ENCODE assay signal across 12 mouse cellular contexts in the genomic region with DNA sequence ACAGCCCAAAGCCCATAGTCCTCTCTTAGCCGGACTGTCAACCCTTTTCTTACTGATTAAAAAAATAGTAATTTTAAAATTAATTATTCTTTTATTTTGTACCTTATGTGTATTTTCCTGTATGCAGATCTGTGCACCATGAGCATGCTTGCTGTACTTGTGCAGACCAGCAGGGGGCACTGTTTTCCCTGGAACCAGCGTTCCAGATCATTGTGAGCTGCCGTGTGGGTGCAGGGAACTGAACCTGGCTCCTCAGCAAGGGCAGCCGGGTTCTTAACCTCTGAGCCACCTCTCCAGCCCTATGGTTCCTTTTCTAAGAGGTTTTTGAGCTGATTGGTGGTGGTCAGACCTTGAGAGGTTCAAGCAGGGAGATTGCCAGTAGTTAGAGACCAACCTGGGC.
DNase-seq lines count a peak whose midpoint lies in the region; ATAC-seq and TF ChIP-seq lines count a peak whose summit lies in the region.
"Had no signal": no experiment of that assay in that cellular context is flagged by ENCODE, and none has a peak within 500 bp of the region (broad histone marks: within the 10 kb centered on the region; RNA-seq: fewer than 3 reads in every experiment).

No protein-coding gene starts in this region.

- peak; percentile 75 for TF ChIP-seq CTCF in heart, adult 2 months (IDR thresholded peaks at IDR 0.05)
- peak; percentile 49 for TF ChIP-seq CTCF in midbrain, postnatal 0 days (IDR thresholded peaks at IDR 0.05)
- peak; percentile 63 for TF ChIP-seq CTCF in bone marrow, adult 2 months (IDR thresholded peaks at IDR 0.05; ENCODE audit: control insufficient read depth, insufficient read depth, low read length)
- TF ChIP-seq CTCF in olfactory bulb, adult 2 months (IDR thresholded peaks at IDR 0.05; ENCODE audit: insufficient read depth, low read depth, low read length): peak; percentile 52; the same call in 1 of the 2 replicates

- no peak for DNase-seq in heart, adult 2 months
- DNase-seq in midbrain, postnatal 0 days (ENCODE audit: low spot score): no peak
- no peak for DNase-seq in midbrain, embryonic 10.5 days (ENCODE audit: low spot score)
- DNase-seq in frontal cortex, postnatal 36 days (ENCODE audit: low spot score in 2 of 2): no peak
- no peak for DNase-seq in cerebellum, adult 18-20 months
- DNase-seq: gastrocnemius, postnatal 14 days; spleen, adult 18-20 months had no signal

- ATAC-seq in heart, embryonic 11.5 days (replicated peaks; ENCODE audit: insufficient number of reproducible peaks, low FRiP score, low TSS enrichment): no peak
- no peak for ATAC-seq in midbrain, postnatal 0 days (ENCODE audit: low FRiP score)

- H3K4me2 ChIP-seq in heart, embryonic 11.5 days: no peak overlapping the region
- no peak overlapping the region for H3K4me2 ChIP-seq in midbrain, postnatal 0 days (ENCODE audit: low read depth, low read length, poor library complexity, severe bottlenecking)
- H3K4me2 ChIP-seq: hindbrain, embryonic 13.5 days had no signal

- WGBS in heart, adult 2 months: 86% methylated on average over 4 of the region's 4 CpGs
- 80% methylated on average over 4 of the region's 4 CpGs for WGBS in heart, embryonic 11.5 days (ENCODE audit: insufficient replicate concordance)
- 90% methylated on average over 4 of the region's 4 CpGs for WGBS in midbrain, postnatal 0 days
- whole genome bisulfite sequencing in midbrain, embryonic 10.5 days: 84% methylated on average over 4 of the region's 4 CpGs
- 85% methylated on average over 4 of the region's 4 CpGs for WGBS in bone marrow, adult 2 months
- 95% methylated on average over 4 of the region's 4 CpGs for WGBS in olfactory bulb, adult 2 months

- H3K27ac ChIP-seq in heart, adult 2 months: no peak overlapping the region
- no peak overlapping the region for H3K27ac ChIP-seq in heart, embryonic 11.5 days (ENCODE audit: low read depth, low read length)
- H3K27ac ChIP-seq in midbrain, postnatal 0 days (ENCODE audit: low read depth, low read length): no peak overlapping the region
- H3K27ac ChIP-seq in midbrain, embryonic 10.5 days (replicated peaks): no peak overlapping the region
- H3K27ac ChIP-seq in bone marrow, adult 2 months (ENCODE audit: control insufficient read depth, insufficient read depth, low read depth, low read length, poor library complexity): no peak overlapping the region
- H3K27ac ChIP-seq in olfactory bulb, adult 2 months (ENCODE audit: insufficient read depth, low read depth, low read length): no peak overlapping the region
- H3K27ac ChIP-seq: hindbrain, embryonic 13.5 days had no signal

- H3K4me1 ChIP-seq in heart, adult 2 months (ENCODE audit: control insufficient read depth, insufficient read depth, low read length): peaks cover 9% of the 10 kb centered on the region
- peaks cover 2% of the 10 kb centered on the region for H3K4me1 ChIP-seq in heart, embryonic 11.5 days (ENCODE audit: control insufficient read depth, insufficient read depth, low read length)
- no peaks in the 10 kb centered on the region for H3K4me1 ChIP-seq in midbrain, postnatal 0 days (ENCODE audit: insufficient read depth, low read length)
- H3K4me1 ChIP-seq in midbrain, embryonic 10.5 days: peaks cover 13% of the 10 kb centered on the region
- H3K4me1 ChIP-seq in bone marrow, adult 2 months (ENCODE audit: control insufficient read depth, insufficient read depth, low read length): no peaks in the 10 kb centered on the region
- peaks cover 22% of the 10 kb centered on the region for H3K4me1 ChIP-seq in olfactory bulb, adult 2 months (ENCODE audit: control insufficient read depth, insufficient read depth, low read length)

- peaks cover 3% of the 10 kb centered on the region for H3K79me2 ChIP-seq in heart, adult 2 months (replicated peaks; ENCODE audit: control insufficient read depth, insufficient read depth, low read length)

- H3K27me3 ChIP-seq in heart, adult 2 months (ENCODE audit: control insufficient read depth, insufficient read depth, low read length): no peaks in the 10 kb centered on the region
- no peaks in the 10 kb centered on the region for H3K27me3 ChIP-seq in heart, embryonic 11.5 days (ENCODE audit: control insufficient read depth, insufficient read depth, low read length)
- H3K27me3 ChIP-seq in midbrain, postnatal 0 days (ENCODE audit: insufficient read depth, low read length): no peaks in the 10 kb centered on the region
- no peaks in the 10 kb centered on the region for H3K27me3 ChIP-seq in midbrain, embryonic 10.5 days (ENCODE audit: low read depth, poor library complexity, severe bottlenecking)
- H3K27me3 ChIP-seq: hindbrain, embryonic 13.5 days had no signal

- no peak overlapping the region for H3K9ac ChIP-seq in heart, adult 2 months (ENCODE audit: low read depth, low read length)
- H3K9ac ChIP-seq in heart, embryonic 11.5 days (ENCODE audit: low read depth, low read length): no peak overlapping the region
- no peak overlapping the region for H3K9ac ChIP-seq in midbrain, postnatal 0 days (replicated peaks; ENCODE audit: low read length, poor library complexity, severe bottlenecking)
- H3K9ac ChIP-seq: hindbrain, embryonic 13.5 days had no signal

- H3K36me3 ChIP-seq in heart, adult 2 months (ENCODE audit: control insufficient read depth, insufficient read depth, low read length): no peaks in the 10 kb centered on the region
- H3K36me3 ChIP-seq in heart, embryonic 11.5 days (ENCODE audit: control insufficient read depth, insufficient read depth, low read length): 0 out of 2 replicates have a peak, but pooled peaks cover 3% of the 10 kb centered on the region
- no peaks in the 10 kb centered on the region for H3K36me3 ChIP-seq in midbrain, postnatal 0 days (ENCODE audit: insufficient read depth, low read length)
- peaks cover 60% of the 10 kb centered on the region for H3K36me3 ChIP-seq in midbrain, embryonic 10.5 days
- H3K36me3 ChIP-seq: hindbrain, embryonic 13.5 days had no signal

- no peaks in the 10 kb centered on the region for H3K9me3 ChIP-seq in heart, embryonic 11.5 days (replicated peaks; ENCODE audit: control insufficient read depth, low read length)
- H3K9me3 ChIP-seq in midbrain, postnatal 0 days (ENCODE audit: low read length): no peaks in the 10 kb centered on the region
- H3K9me3 ChIP-seq in midbrain, embryonic 10.5 days (replicated peaks): no peaks in the 10 kb centered on the region
- H3K9me3 ChIP-seq: hindbrain, embryonic 13.5 days had no signal

- intact Hi-C loops in heart, adult 2 months (cut with DNase I): no loop called here

- no peak for TF ChIP-seq POLR2A in heart, adult 2 months (IDR thresholded peaks at IDR 0.05; ENCODE audit: insufficient read depth, low read depth, low read length)
- TF ChIP-seq POLR2A in bone marrow, adult 2 months (IDR thresholded peaks at IDR 0.05; ENCODE audit: borderline replicate concordance, control insufficient read depth, low read depth, low read length): no peak
- TF ChIP-seq POLR2A in olfactory bulb, adult 2 months (IDR thresholded peaks at IDR 0.05; ENCODE audit: insufficient read depth, low read depth, low read length): no peak

- H3K4me3 ChIP-seq in heart, adult 2 months: no peak overlapping the region
- H3K4me3 ChIP-seq in heart, embryonic 11.5 days (ENCODE audit: low read depth, low read length): no peak overlapping the region
- no peak overlapping the region for H3K4me3 ChIP-seq in midbrain, postnatal 0 days (ENCODE audit: low read depth, low read length)
- H3K4me3 ChIP-seq in midbrain, embryonic 10.5 days: no peak overlapping the region
- H3K4me3 ChIP-seq in bone marrow, adult 2 months (replicated peaks; ENCODE audit: control insufficient read depth, low read depth, low read length): no peak overlapping the region
- no peak overlapping the region for H3K4me3 ChIP-seq in olfactory bulb, adult 2 months (ENCODE audit: insufficient read depth, low read depth, low read length)
- H3K4me3 ChIP-seq: hindbrain, embryonic 13.5 days; megakaryocyte, embryonic 14.5 days had no signal

- no peak for TF ChIP-seq EP300 in heart, adult 2 months (IDR thresholded peaks at IDR 0.05; ENCODE audit: insufficient read depth, low read depth, low read length)
